Mouse (Mus musculus) intestine, embryonic 14.5 days (tissue): ENCODE results near the gene Osbpl3. TPM values are rescaled to one million over a fixed set of nuclear protein-coding genes. Genes with fewer than 3 reads are reported as not detected.

Experiments used
- ATAC-seq: fragments of 200-750 bp; cut with Nextera tagmentation; replicated peaks from 2 replicates; pipeline ENCODE4 v1.8.0; 2017; ENCODE audit warnings: low read depth, moderate number of reproducible peaks, moderate TSS enrichment, moderate library complexity; ENCODE audit not compliant: low FRiP score, low TSS enrichment
- DNase-seq: peaks from one replicate; pipeline ENCODE4 v3.0.0-alpha.2; 2018; ENCODE audit warnings: low spot score
- H3K27ac ChIP-seq: fragments of 300-500 bp; sonication (generic); 2 replicates; pipeline ENCODE4 v1.5.1; 2014; ENCODE audit warnings: low read depth, mild to moderate bottlenecking, control low read depth
- H3K27me3 ChIP-seq: fragments of 300-500 bp; sonication (generic); replicated peaks from 2 replicates; pipeline ENCODE4 v1.6.1; 2014; ENCODE audit warnings: low read length, control low read depth; ENCODE audit not compliant: control insufficient read depth, insufficient read depth
- H3K36me3 ChIP-seq: fragments of 300-500 bp; sonication (generic); 2 replicates; pipeline ENCODE4 v1.6.1; 2014; ENCODE audit warnings: low read length, control low read depth; ENCODE audit not compliant: control insufficient read depth, insufficient read depth
- H3K4me1 ChIP-seq: fragments of 300-500 bp; sonication (generic); replicated peaks from 2 replicates; pipeline ENCODE4 v1.6.1; 2014; ENCODE audit warnings: low read length, control low read depth, mixed read lengths; ENCODE audit not compliant: control insufficient read depth, insufficient read depth
- H3K4me2 ChIP-seq: fragments of 300-500 bp; sonication (generic); 2 replicates; pipeline ENCODE4 v1.6.1; 2014; ENCODE audit warnings: low read length
- H3K4me3 ChIP-seq: fragments of 300-500 bp; sonication (generic); 2 replicates; pipeline ENCODE4 v1.5.1; 2014; ENCODE audit warnings: low read depth, low read length, control low read depth, mixed read lengths
- H3K9ac ChIP-seq: fragments of 300-500 bp; sonication (generic); 2 replicates; pipeline ENCODE4 v1.6.1; 2014; ENCODE audit warnings: mild to moderate bottlenecking, low read length
- H3K9me3 ChIP-seq: fragments of 300-500 bp; sonication (generic); 2 replicates; pipeline ENCODE4 v1.6.1; 2016; ENCODE audit warnings: low read length, control low read depth; ENCODE audit not compliant: control insufficient read depth
- WGBS: fragments of 180-500 bp; shearing (Covaris S2); extraction: QIAGEN DNeasy Blood & Tissue Kit; methylation state at CpG from one replicate; pipeline ENCODE4 v1.1.7; 2014; 5-methylcytosine and 5-hydroxymethylcytosine counted together
- polyA plus RNA-seq: library from polyadenylated mRNA; unstranded; fragments of >200 nt; fragmentation: Nextera tagmentation; extraction: Ambion mirVana; gene quantifications from 2 replicates; pipeline ENCODE4 v1.2.1, GENCODE M21; 2014

Osbpl3 gene
- polyA plus RNA-seq, 1 experiment from 2014 or later, result 10.1 TPM

GRCm38 (mm10) chr6:50254723-50255184, 201.2 kb downstream of the Osbpl3 start:
- Histone ChIP-seq H3K4me1 (no peaks in the 10 kb centered on the region; the same call in none of the 2 replicates), H3K27ac (no peak overlapping the region), H3K9ac (no peak overlapping the region), H3K27me3 (no peaks in the 10 kb centered on the region), H3K4me3 (no peak overlapping the region), H3K36me3 (no peaks in the 10 kb centered on the region), H3K4me2 (0 out of 2 replicates have a peak overlapping the region, but pooled peaks have one; percentile 3), H3K9me3 (no peaks in the 10 kb centered on the region)
- WGBS, result 34% methylated on average over 10 of the region's 10 CpGs
- no peak for ATAC-seq
- DNase-seq, result peak; percentile 60

GRCm38 (mm10) chr6:50252690-50253089, 203.3 kb downstream of the Osbpl3 start:
- H3K36me3 ChIP-seq, result no peaks in the 10 kb centered on the region
- DNase-seq (no peak), ATAC-seq (no peak)
- no peak overlapping the region for H3K27ac ChIP-seq
- no peak overlapping the region for H3K9ac ChIP-seq
- no peak overlapping the region for H3K4me3 ChIP-seq
- WGBS, result 60% methylated on average over 5 of the region's 5 CpGs
- no peak overlapping the region for H3K4me2 ChIP-seq
- no peaks in the 10 kb centered on the region; the same call in none of the 2 replicates for H3K4me1 ChIP-seq
- no peaks in the 10 kb centered on the region for H3K27me3 ChIP-seq
- no peaks in the 10 kb centered on the region for H3K9me3 ChIP-seq

GRCm38 (mm10) chr6:50247791-50248190, 208.2 kb downstream of the Osbpl3 start:
- no peaks in the 10 kb centered on the region for H3K9me3 ChIP-seq
- ATAC-seq, result no peak
- H3K36me3 ChIP-seq, result no peaks in the 10 kb centered on the region
- no peak overlapping the region for H3K27ac ChIP-seq
- H3K4me1 ChIP-seq, result no peaks in the 10 kb centered on the region; the same call in 1 of the 2 replicates
- no peak overlapping the region for H3K9ac ChIP-seq
- DNase-seq, result no peak
- WGBS, result 95% methylated on average over 4 of the region's 4 CpGs
- H3K4me2 ChIP-seq, result no peak overlapping the region
- no peaks in the 10 kb centered on the region for H3K27me3 ChIP-seq
- no peak overlapping the region for H3K4me3 ChIP-seq

- Histone ChIP-seq H3K9me3 (no peaks in the 10 kb centered on the region), H3K4me3 (no peak overlapping the region), H3K4me2 (no peak overlapping the region), H3K27me3 (no peaks in the 10 kb centered on the region), H3K36me3 (no peaks in the 10 kb centered on the region), H3K4me1 (no peaks in the 10 kb centered on the region; the same call in 1 of the 2 replicates), H3K27ac (no peak overlapping the region), H3K9ac (no peak overlapping the region)
- ATAC-seq (no peak), DNase-seq (no peak)
- 69% methylated on average over 2 of the region's 2 CpGs for WGBS
These were observed 208.6 kb downstream of the Osbpl3 start for GRCm38 (mm10) chr6:50247356-50247755.

GRCm38 (mm10) chr6:50244967-50245366, 211.0 kb downstream of the Osbpl3 start:
- H3K9me3 ChIP-seq, result no peaks in the 10 kb centered on the region
- no peak overlapping the region for H3K9ac ChIP-seq
- DNase-seq (no peak), ATAC-seq (no peak)
- H3K4me1 ChIP-seq, result no peaks in the 10 kb centered on the region
- no peaks in the 10 kb centered on the region for H3K27me3 ChIP-seq
- 77% methylated on average over 4 of the region's 4 CpGs for WGBS
- no peak overlapping the region for H3K27ac ChIP-seq
- no peaks in the 10 kb centered on the region for H3K36me3 ChIP-seq
- no peak overlapping the region for H3K4me2 ChIP-seq
- H3K4me3 ChIP-seq, result no peak overlapping the region

GRCm38 (mm10) chr6:50244126-50244525, 211.9 kb downstream of the Osbpl3 start:
- Histone ChIP-seq H3K36me3 (no peaks in the 10 kb centered on the region), H3K4me2 (no peak overlapping the region), H3K4me1 (no peaks in the 10 kb centered on the region), H3K27me3 (no peaks in the 10 kb centered on the region), H3K4me3 (no peak overlapping the region), H3K27ac (no peak overlapping the region), H3K9me3 (no peaks in the 10 kb centered on the region), H3K9ac (no peak overlapping the region)
- DNase-seq, result no peak
- no peak for ATAC-seq
- WGBS, result 74% methylated on average over 4 of the region's 4 CpGs

Other genes starting within 250 kb of the Osbpl3 start
- 35.2 and 37.8 TPM in 2 replicates for gene Gsdme, start 192.3 kb downstream of the Osbpl3 start, polyA plus RNA-seq
- 66.5 and 78.7 TPM in 2 replicates for gene Cycs, start 110.3 kb upstream of the Osbpl3 start, polyA plus RNA-seq
- gene 4921507P07Rik, start 140.4 kb upstream of the Osbpl3 start, polyA plus RNA-seq, result 0.69 and 1.3 TPM in 2 replicates
- not detected in 2 replicates for gene Npvf, start 198.2 kb upstream of the Osbpl3 start, polyA plus RNA-seq